Mouse (Mus musculus): ENCODE data around the gene Wdtc1. TPM values are rescaled to one million over a fixed set of nuclear protein-coding genes. Genes with fewer than 3 reads are reported as not detected.

Gene Wdtc1
- total and polyA plus RNA-seq, 2 experiments from 2014 or later, result 14.9 to 47.7 TPM

GRCm38 (mm10) chr4:133354641-133355040 lies 1.4 kb upstream of the Wdtc1 start:
- H3K9ac ChIP-seq (replicated peaks; ENCODE audit: low read length), result no peak overlapping the region
- TF ChIP-seq CTCF (IDR thresholded peaks at IDR 0.05; ENCODE audit: low read depth), result no peak
- no peaks in the 10 kb centered on the region for H3K9me3 ChIP-seq (ENCODE audit: low read length)
- no peak overlapping the region for H3K4me2 ChIP-seq (ENCODE audit: low read depth, low read length)
- H3K4me1 ChIP-seq (ENCODE audit: insufficient read depth, low read length), result no peaks in the 10 kb centered on the region
- H3K27me3 ChIP-seq (ENCODE audit: insufficient read depth, low read length), result no peaks in the 10 kb centered on the region
- ATAC-seq (no peak), DNase-seq (ENCODE audit: low spot score) (no peak)
- whole genome bisulfite sequencing, result 92% methylated on average over 6 of the region's 6 CpGs
- H3K27ac ChIP-seq, result no peak overlapping the region
- no peaks in the 10 kb centered on the region for H3K36me3 ChIP-seq (ENCODE audit: insufficient read depth, low read length)
- H3K4me3 ChIP-seq (ENCODE audit: low read length), result no peak overlapping the region

GRCm38 (mm10) chr4:133352797-133353196 lies 484 bp downstream of the Wdtc1 start:
- 72% methylated on average over 10 of the region's 10 CpGs for WGBS

GRCm38 (mm10) chr4:133348051-133348775 lies 5.1 kb downstream of the Wdtc1 start:
- H3K36me3 ChIP-seq (ENCODE audit: insufficient read depth, low read length), result no peaks in the 10 kb centered on the region
- TF ChIP-seq CTCF (IDR thresholded peaks at IDR 0.05; ENCODE audit: low read depth), result no peak
- no peaks in the 10 kb centered on the region for H3K27me3 ChIP-seq (ENCODE audit: insufficient read depth, low read length)
- no peaks in the 10 kb centered on the region for H3K9me3 ChIP-seq (ENCODE audit: low read length)
- no peak overlapping the region for H3K9ac ChIP-seq (replicated peaks; ENCODE audit: low read length)
- no peak overlapping the region for H3K4me2 ChIP-seq (ENCODE audit: low read depth, low read length)
- DNase-seq (ENCODE audit: low spot score) (no peak), ATAC-seq (no peak)
- H3K4me3 ChIP-seq (ENCODE audit: low read length), result no peak overlapping the region
- H3K4me1 ChIP-seq (ENCODE audit: insufficient read depth, low read length), result no peaks in the 10 kb centered on the region
- WGBS, result 88% methylated on average over 5 of the region's 5 CpGs
- no peak overlapping the region for H3K27ac ChIP-seq

More at GRCm38 (mm10) chr4:133352797-133353196, 484 bp downstream of the Wdtc1 start:
- H3K36me3 ChIP-seq (ENCODE audit: insufficient read depth, low read length), result no peaks in the 10 kb centered on the region
- no peak for TF ChIP-seq CTCF (IDR thresholded peaks at IDR 0.05; ENCODE audit: low read depth)
- no peak overlapping the region for H3K4me2 ChIP-seq (ENCODE audit: low read depth, low read length)
- H3K4me1 ChIP-seq (ENCODE audit: insufficient read depth, low read length), result no peaks in the 10 kb centered on the region
- H3K4me3 ChIP-seq (ENCODE audit: low read length), result no peak overlapping the region
- ATAC-seq (no peak), DNase-seq (ENCODE audit: low spot score) (no peak)
- H3K9ac ChIP-seq (replicated peaks; ENCODE audit: low read length), result no peak overlapping the region
- H3K9me3 ChIP-seq (ENCODE audit: low read length), result no peaks in the 10 kb centered on the region
- no peak overlapping the region for H3K27ac ChIP-seq
- no peaks in the 10 kb centered on the region for H3K27me3 ChIP-seq (ENCODE audit: insufficient read depth, low read length)

- no peak for DNase-seq (ENCODE audit: low spot score)
- H3K4me3 ChIP-seq (ENCODE audit: low read length), result no peak overlapping the region
- H3K27me3 ChIP-seq (ENCODE audit: insufficient read depth, low read length), result no peaks in the 10 kb centered on the region
- no peak; the same call in 1 of the 2 replicates for TF ChIP-seq CTCF (IDR thresholded peaks at IDR 0.05; ENCODE audit: low read depth)
- 71% methylated on average over 4 of the region's 4 CpGs for WGBS
- H3K27ac ChIP-seq, result no peak overlapping the region
- no peak overlapping the region for H3K4me2 ChIP-seq (ENCODE audit: low read depth, low read length)
- H3K36me3 ChIP-seq (ENCODE audit: insufficient read depth, low read length), result no peaks in the 10 kb centered on the region
- H3K9ac ChIP-seq (replicated peaks; ENCODE audit: low read length), result no peak overlapping the region
- no peak for ATAC-seq
- no peaks in the 10 kb centered on the region for H3K9me3 ChIP-seq (ENCODE audit: low read length)
- H3K4me1 ChIP-seq (ENCODE audit: insufficient read depth, low read length), result no peaks in the 10 kb centered on the region
Observed at GRCm38 (mm10) chr4:133347624-133348023, 5.7 kb downstream of the Wdtc1 start.

- ATAC-seq, result no peak
- no peak for DNase-seq (ENCODE audit: low spot score)
- H3K4me3 ChIP-seq (ENCODE audit: low read length), result no peak overlapping the region
- H3K9me3 ChIP-seq (ENCODE audit: low read length), result no peaks in the 10 kb centered on the region
- 75% methylated on average over 4 of the region's 4 CpGs for WGBS
- no peak for TF ChIP-seq CTCF (IDR thresholded peaks at IDR 0.05; ENCODE audit: low read depth)
- H3K27ac ChIP-seq, result no peak overlapping the region
- no peaks in the 10 kb centered on the region for H3K4me1 ChIP-seq (ENCODE audit: insufficient read depth, low read length)
- H3K9ac ChIP-seq (replicated peaks; ENCODE audit: low read length), result no peak overlapping the region
- H3K27me3 ChIP-seq (ENCODE audit: insufficient read depth, low read length), result no peaks in the 10 kb centered on the region
- H3K36me3 ChIP-seq (ENCODE audit: insufficient read depth, low read length), result no peaks in the 10 kb centered on the region
- no peak overlapping the region for H3K4me2 ChIP-seq (ENCODE audit: low read depth, low read length)
Observed at GRCm38 (mm10) chr4:133346577-133346976, 6.7 kb downstream of the Wdtc1 start.

GRCm38 (mm10) chr4:133345702-133346101 lies 7.6 kb downstream of the Wdtc1 start:
- no peaks in the 10 kb centered on the region for H3K9me3 ChIP-seq (ENCODE audit: low read length)
- no peak for DNase-seq (ENCODE audit: low spot score)
- 90% methylated on average over 6 of the region's 6 CpGs for WGBS

GRCm38 (mm10) chr4:133344112-133344511 lies 9.2 kb downstream of the Wdtc1 start:
- Histone ChIP-seq H3K9ac (replicated peaks; ENCODE audit: low read length) (no peak overlapping the region), H3K36me3 (ENCODE audit: insufficient read depth, low read length) (no peaks in the 10 kb centered on the region), H3K4me1 (ENCODE audit: insufficient read depth, low read length) (no peaks in the 10 kb centered on the region), H3K27ac (no peak overlapping the region), H3K27me3 (ENCODE audit: insufficient read depth, low read length) (no peaks in the 10 kb centered on the region), H3K9me3 (ENCODE audit: low read length) (no peaks in the 10 kb centered on the region), H3K4me2 (ENCODE audit: low read depth, low read length) (no peak overlapping the region), H3K4me3 (ENCODE audit: low read length) (no peak overlapping the region)
- ATAC-seq, result no peak
- DNase-seq (ENCODE audit: low spot score), result peak; percentile 70
- TF ChIP-seq CTCF (IDR thresholded peaks at IDR 0.05; ENCODE audit: low read depth), result peak; percentile 90
- WGBS, result 5% methylated on average over 4 of the region's 4 CpGs

More at GRCm38 (mm10) chr4:133345702-133346101, 7.6 kb downstream of the Wdtc1 start:
- no peak; the same call in 1 of the 2 replicates for TF ChIP-seq CTCF (IDR thresholded peaks at IDR 0.05; ENCODE audit: low read depth)
- Histone ChIP-seq H3K27me3 (ENCODE audit: insufficient read depth, low read length) (no peaks in the 10 kb centered on the region), H3K36me3 (ENCODE audit: insufficient read depth, low read length) (no peaks in the 10 kb centered on the region), H3K4me2 (ENCODE audit: low read depth, low read length) (no peak overlapping the region), H3K27ac (no peak overlapping the region), H3K4me1 (ENCODE audit: insufficient read depth, low read length) (no peaks in the 10 kb centered on the region), H3K4me3 (ENCODE audit: low read length) (no peak overlapping the region), H3K9ac (replicated peaks; ENCODE audit: low read length) (no peak overlapping the region)
- no peak for ATAC-seq

Measured in hindbrain, postnatal 0 days (tissue).